24 mouse cellular contexts compared by ENCODE assay signal in the genomic region with DNA sequence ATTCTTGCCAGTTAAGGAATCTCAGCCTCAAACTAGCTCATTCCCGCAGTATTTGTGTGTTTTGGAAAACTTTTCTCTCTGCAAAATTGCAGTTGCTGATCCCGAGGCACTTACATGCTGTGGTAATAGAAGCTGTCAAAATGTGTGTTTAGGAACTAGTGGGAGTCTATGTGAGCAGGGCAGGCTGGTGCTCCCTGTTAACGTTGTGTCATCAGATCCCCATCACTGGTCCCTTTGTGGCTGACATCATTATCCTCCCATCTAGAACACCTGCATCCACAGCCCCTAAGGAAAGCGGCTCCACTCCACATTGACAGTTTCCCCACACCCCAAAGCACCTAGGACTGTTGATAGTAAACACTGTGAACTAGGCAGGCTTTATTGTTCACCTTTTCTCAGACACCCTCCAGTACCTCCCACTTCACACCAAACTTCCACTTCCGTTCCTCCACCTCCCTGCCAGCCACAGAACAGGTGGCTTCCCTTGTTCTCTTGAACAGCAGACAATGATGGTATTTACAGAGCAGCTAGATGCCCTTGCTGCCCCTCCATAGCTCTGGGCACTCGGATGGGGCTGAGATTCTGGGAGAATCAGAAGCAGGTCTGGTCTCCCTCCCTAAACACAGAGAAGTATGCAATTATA.
DNase-seq lines count a peak whose midpoint lies in the region; ATAC-seq lines count a peak whose summit lies in the region.
"Had no signal": no experiment of that assay in that cellular context is flagged by ENCODE, and none has a peak within 500 bp of the region (broad histone marks: within the 10 kb centered on the region; RNA-seq: fewer than 3 reads in every experiment).

No protein-coding gene starts in this region.

- H3K36me3 ChIP-seq in kidney, embryonic 14.5 days (ENCODE audit: control insufficient read depth, insufficient read depth, low read length), result no peaks in the 10 kb centered on the region
- H3K36me3 ChIP-seq: hindbrain, embryonic 10.5 days; lung, embryonic 15.5 days; midbrain, embryonic 10.5 days; neural tube, embryonic 13.5 days had no signal

- no peaks in the 10 kb centered on the region for H3K4me1 ChIP-seq in kidney, embryonic 14.5 days (ENCODE audit: control insufficient read depth, insufficient read depth, low read length)
- H3K4me1 ChIP-seq: forebrain, embryonic 13.5 days; hindbrain, embryonic 10.5 days; midbrain, embryonic 10.5 days; neural tube, embryonic 13.5 days had no signal

- no peak overlapping the region for H3K9ac ChIP-seq in kidney, embryonic 14.5 days (ENCODE audit: low read depth, low read length)
- H3K9ac ChIP-seq: forebrain, embryonic 13.5 days; liver, embryonic 14.5 days; lung, embryonic 15.5 days; neural tube, embryonic 13.5 days had no signal

- 0 out of 2 replicates have a peak, but pooled peaks have one; percentile 32 for ATAC-seq in kidney, embryonic 14.5 days (ENCODE audit: low FRiP score, low TSS enrichment)
- ATAC-seq in monocyte, adult 5-6 weeks (replicated peaks; ENCODE audit: insufficient number of reproducible peaks, low FRiP score, low TSS enrichment, poor library complexity, severe bottlenecking), result no peak
- ATAC-seq: forebrain, embryonic 13.5 days; hindbrain, postnatal 0 days had no signal

- H3K27ac ChIP-seq in kidney, embryonic 14.5 days (ENCODE audit: low read depth, low read length), result no peak overlapping the region
- H3K27ac ChIP-seq: forebrain, embryonic 13.5 days; hindbrain, embryonic 10.5 days; hindbrain, postnatal 0 days; layer of hippocampus, adult 2 months; liver, embryonic 14.5 days; lung, embryonic 15.5 days; midbrain, embryonic 10.5 days; neural tube, embryonic 13.5 days had no signal

- H3K4me2 ChIP-seq in kidney, embryonic 14.5 days (replicated peaks; ENCODE audit: low read depth, low read length), result no peak overlapping the region
- H3K4me2 ChIP-seq: forebrain, embryonic 13.5 days; lung, embryonic 15.5 days; neural tube, embryonic 13.5 days had no signal

- no peak overlapping the region for H3K4me3 ChIP-seq in kidney, embryonic 14.5 days (ENCODE audit: low read length)
- H3K4me3 ChIP-seq: forebrain, embryonic 13.5 days; hindbrain, embryonic 10.5 days; layer of hippocampus, adult 2 months; lung, embryonic 15.5 days; midbrain, embryonic 10.5 days; neural tube, embryonic 13.5 days had no signal

- H3K9me3 ChIP-seq in kidney, embryonic 14.5 days (ENCODE audit: control insufficient read depth, low read length), result peaks cover 6% of the 10 kb centered on the region; the same call in 1 of the 2 replicates
- H3K9me3 ChIP-seq: lung, embryonic 15.5 days; midbrain, embryonic 10.5 days had no signal

- DNase-seq in kidney, postnatal 36 days, result no peak
- peak; percentile 54 for DNase-seq in fibroblast of lung, adult 2 months (ENCODE audit: low read depth)
- DNase-seq in thymus, adult 18-20 months, result peak; percentile 61 to 80
- DNase-seq in thymus, postnatal 4 days, result peak; percentile 62
- DNase-seq in ovary, postnatal 36 days (ENCODE audit: low spot score), result no peak
- DNase-seq in urinary bladder, postnatal 10 days (ENCODE audit: low spot score), result no peak
- DNase-seq: adrenal gland, adult 8-10 months; cerebellum, adult 9-11 months; gastrocnemius, postnatal 10 days; heart, adult 11 months; kidney, adult 18-20 months; kidney, postnatal 10 days; lung, postnatal 4 days; right cerebral cortex, postnatal 25 days had no signal

- H3K27me3 ChIP-seq in kidney, embryonic 14.5 days (ENCODE audit: control insufficient read depth, insufficient read depth, low read length), result no peaks in the 10 kb centered on the region
- H3K27me3 ChIP-seq: forebrain, embryonic 13.5 days; lung, embryonic 15.5 days; neural tube, embryonic 13.5 days had no signal

- WGBS in kidney, embryonic 14.5 days, result 41% methylated on average over 6 of the region's 6 CpGs

Comparison
In these comparisons a context has a peak if more than half of its experiments do, and no peak if none do; other contexts are left out.
1. DNase-seq: peak in fibroblast of lung, adult 2 months (single experiment), thymus, adult 18-20 months (2 of 2) and thymus, postnatal 4 days (single experiment); none in kidney, postnatal 36 days (0 of 2), ovary, postnatal 36 days (single experiment) and urinary bladder, postnatal 10 days (single experiment).